Mouse (Mus musculus) megakaryocyte, embryonic 14.5 days (primary cell): ENCODE measurements around the gene Gm42791.

Experiments used
- FLI1 ChIP-seq: IDR thresholded peaks from 2 replicates; pipeline ENCODE4 v1.6.1; 2012; ENCODE audit warnings: low read length, inconsistent platforms, mixed read lengths
- GATA1 ChIP-seq: IDR thresholded peaks from 3 replicates; pipeline ENCODE4 v1.6.1; 2012; ENCODE audit warnings: mixed read lengths, low read length, inconsistent platforms, borderline replicate concordance

GRCm38 (mm10) chr5:148849516-148849915, 145.4 kb downstream of the Gm42791 start:
- TF ChIP-seq GATA1 (no peak), FLI1 (no peak)
